Mouse (Mus musculus): Measurements from ENCODE around the gene Padi3.

Gene Padi3

DNA sequence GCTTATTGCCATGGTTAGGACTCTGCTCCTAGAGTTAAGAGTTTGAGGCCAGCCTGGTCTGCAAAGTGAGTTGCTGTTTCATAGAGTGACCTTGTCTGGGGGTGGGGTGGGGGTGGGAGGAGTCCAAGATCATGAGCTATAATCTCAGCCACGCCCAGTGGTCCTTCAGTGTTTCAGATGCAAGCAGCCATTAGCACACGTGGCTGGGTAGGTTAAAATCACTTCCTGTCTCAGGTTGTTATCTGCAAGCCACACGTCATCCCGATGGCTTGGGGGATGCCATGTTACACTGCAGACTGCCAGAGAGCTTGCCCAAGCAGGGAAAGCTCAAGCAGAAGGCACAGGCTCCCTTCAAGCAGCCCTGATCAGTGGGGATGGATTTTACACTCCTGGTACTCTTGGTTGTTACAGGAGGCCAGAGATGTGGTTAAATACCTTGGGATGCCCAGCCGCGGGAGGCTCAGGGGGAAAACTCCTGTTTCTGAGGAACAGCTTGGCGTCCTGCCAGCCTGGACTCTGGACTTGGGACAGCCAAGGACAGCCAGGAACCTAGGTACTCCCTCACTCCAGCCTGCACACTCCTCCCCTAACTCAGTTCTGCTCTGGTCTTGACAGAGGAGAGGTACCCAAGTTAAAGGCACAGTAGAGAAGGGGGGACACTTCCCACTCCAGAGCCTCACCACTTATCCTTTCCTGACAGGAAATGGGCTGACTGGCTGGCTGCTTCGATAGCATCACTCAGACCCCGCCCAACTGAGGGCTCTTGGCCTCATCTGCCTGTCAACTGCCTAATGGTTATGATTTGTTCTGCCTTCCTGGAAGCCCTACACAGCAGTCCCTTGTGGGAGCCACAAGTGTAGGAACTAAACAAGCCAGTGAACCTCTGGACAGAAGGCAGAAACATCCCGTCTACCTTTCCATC, 5.8 kb upstream of the Padi3 start:
- DNase-seq (ENCODE audit: low spot score in 2 of 2): no peak

DNA sequence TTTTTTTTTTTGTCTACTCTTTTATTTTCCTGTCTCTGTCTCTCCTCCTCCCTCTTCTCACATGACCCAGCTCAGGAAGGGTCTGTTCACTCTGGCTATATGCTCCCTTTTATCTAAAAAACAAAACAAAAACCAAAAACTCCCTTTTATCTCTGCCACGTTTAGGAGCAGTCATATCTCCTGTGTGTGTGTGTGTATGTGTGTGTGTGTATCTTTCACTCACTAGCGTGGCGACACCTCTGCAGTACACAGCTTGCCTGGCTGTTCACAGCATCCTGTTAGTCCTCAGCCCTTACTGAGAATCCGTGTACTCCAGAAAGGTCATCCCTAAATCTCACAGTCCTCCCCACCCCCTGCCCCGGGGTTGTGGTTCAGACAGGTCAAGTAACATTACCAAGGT, 5.0 kb upstream of the Padi3 start:
- DNase-seq (ENCODE audit: low spot score in 2 of 2): no peak

DNA sequence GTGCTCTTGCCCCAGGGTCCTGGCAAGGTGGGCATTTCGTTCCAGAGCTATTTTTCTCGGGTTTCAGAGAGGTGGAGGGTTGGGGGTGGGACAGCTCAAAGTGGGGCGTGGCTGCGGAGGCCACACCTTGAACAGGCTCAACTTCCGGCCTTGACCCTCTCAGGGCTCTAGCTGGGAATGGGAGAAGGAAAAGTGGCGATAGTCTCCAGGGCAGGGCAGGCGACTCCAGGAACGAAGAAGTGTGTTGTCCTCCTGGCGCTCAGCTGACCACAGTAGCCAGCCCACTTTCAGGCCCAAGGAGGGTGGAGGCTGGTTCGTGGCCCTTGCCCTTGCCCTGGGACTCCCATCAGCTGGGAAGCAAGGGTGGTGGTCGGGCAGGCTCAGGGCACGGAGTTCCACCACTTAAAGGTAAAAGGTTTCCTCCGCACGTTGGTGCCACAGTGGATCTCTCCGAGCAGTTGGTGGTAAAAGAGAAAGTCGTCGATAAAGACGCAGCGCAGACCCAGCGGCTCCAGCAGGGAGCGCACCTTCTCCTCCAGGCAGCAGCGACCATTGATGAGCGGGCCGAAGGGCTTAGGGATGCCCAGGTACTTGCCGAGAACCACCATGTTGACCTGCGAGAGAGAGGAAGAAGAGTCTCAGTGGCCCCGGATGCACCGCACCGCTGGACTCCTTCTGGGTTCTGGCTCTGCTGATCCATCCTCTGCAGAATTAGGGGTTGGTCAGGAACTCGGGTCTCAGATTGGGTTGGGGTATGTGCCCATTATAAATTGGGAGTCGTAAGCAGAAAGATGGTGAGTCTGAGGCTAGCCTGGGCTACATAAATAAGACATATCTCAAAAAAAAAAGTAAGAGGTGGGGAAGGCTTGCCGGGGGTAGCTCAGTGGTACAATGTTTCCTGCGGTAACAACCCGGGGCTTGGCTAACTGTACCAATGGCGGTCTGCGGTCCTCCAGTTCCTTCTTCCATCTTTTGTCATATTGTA, 4.1 kb upstream of the Padi3 start:
- no peak for DNase-seq (ENCODE audit: low spot score in 2 of 2)

DNA sequence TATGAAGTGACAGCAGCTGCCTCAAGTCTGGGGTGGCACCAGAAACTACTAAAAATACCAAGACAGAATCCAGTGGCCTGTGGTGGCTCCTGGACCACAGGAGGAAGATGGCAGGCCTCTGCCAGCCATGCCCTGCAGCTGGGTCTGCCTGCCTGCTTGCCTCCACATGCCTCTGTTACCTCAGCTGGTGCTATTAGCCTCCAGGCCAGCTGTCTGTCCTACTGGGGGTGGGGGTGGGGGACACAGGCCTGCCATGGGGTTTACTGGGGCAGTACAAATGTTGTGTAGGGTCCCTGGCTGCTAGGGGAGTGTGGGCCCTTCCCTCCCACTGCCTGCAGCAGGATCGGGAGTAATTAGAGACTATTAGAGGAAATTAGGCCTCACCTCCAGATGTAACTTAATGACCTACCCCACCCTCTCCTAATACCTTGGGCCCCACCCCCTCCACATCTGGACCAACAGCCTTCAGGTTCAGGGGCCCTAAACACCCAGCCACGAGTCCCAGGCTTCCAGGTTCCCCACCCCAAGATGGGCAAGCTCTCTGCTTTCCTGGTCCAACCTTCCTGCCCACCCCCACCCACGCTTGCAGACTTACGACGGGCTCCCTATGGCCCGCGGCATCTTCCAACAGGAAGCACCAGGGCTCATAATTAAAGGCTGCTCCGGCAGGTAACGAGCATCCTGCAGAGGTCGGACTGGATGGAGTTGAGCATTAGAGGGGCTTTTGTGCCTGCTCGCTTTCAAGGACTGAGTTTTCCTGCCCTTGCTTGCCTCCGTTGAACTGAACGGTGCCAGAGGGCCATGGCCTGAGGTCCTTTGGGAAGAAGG, 3.1 kb upstream of the Padi3 start:
- no peak for DNase-seq (ENCODE audit: low spot score in 2 of 2)

DNA sequence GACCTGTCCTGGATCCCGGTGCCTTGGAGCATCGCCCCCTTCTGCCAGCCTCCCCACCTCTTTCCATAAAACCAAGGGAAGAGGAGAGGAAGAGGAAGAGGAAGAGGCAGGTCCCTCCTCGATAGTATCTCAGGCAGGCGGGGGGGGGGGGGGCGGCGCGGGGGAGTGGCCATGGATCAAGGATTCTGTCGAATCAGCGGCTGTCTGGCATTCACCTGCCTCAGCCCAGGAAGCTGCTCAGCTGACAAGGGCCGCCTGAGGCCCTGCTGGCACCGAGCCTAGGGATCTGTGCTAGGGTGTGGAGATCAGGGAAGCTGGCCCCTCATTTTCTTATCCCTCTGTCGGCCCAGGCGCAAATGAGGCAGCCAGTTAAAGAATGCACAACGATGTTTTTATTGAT, 2.2 kb upstream of the Padi3 start:
- DNase-seq (ENCODE audit: low spot score in 2 of 2): no peak

DNA sequence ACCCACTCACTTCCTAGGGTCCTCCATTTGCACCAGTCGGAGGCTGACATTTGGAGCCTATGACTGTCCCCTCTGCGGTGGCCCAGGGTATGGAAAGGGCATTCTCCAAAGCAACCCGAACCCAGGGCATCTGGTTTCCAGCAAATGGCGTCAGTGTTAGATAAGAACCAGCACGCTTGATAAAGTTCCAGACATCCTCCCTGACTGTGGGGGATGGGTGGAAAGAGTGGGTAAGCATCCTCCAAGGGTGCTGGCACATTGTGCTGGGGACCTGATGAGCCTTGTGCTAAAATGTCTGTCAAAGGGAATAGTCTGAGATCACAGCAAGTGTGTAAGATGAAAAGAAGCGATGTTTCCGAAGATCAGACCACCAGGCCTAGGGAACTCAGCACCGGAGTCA, 1.7 kb upstream of the Padi3 start:
- no peak for DNase-seq (ENCODE audit: low spot score in 2 of 2)

GRCm38 (mm10) chr4:140809118-140809517, 1.3 kb downstream of the Padi3 start:
- no peak for DNase-seq (ENCODE audit: low spot score in 2 of 2)

DNA sequence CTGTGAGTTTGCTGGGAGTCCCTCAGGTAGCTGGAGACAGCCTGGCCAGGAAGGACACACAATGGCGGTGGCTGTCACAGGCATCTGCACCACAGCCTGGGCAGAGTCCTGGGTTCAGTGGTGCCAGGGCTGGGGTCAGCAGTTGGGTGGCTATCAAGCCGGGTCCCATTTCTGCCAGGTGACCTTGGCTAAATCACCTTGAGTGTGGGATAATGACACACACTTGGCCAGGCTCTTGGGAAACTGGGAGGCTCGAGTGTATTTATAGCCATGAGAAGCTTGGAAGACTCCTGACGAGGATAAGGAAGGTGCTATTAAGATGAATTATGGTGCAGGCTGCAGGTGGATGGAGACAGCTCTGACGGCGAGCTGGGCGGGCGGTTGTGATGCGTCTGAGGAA, 5.8 kb downstream of the Padi3 start:
- DNase-seq (ENCODE audit: low spot score in 2 of 2): no peak

DNA sequence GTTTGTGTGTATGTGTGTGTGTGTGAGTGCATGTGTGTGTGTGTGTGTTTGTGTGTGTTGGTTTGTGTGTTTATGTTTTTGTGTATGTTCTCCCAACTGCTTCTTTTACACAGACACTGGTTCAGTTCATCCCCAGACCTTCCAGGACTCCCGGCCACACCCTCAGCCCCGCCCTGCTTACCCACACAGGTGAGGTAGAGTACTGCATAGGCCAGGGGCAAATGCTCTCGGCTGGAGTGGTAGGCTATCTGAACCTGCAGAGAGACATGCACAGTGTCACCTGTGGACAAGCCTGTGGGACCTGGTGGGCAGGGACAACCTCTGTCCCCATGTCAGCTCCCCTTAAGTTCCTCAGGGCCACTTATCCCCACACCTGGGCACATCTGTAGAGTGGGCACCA, 9.1 kb downstream of the Padi3 start:
- no peak for DNase-seq (ENCODE audit: low spot score in 2 of 2)

- DNase-seq (ENCODE audit: low spot score in 2 of 2): no peak
Observed at GRCm38 (mm10) chr4:140796786-140797185, 13.7 kb downstream of the Padi3 start.

- DNase-seq (ENCODE audit: low spot score in 2 of 2): no peak
Observed at GRCm38 (mm10) chr4:140794678-140795077, 15.8 kb downstream of the Padi3 start.

GRCm38 (mm10) chr4:140793795-140794194, 16.7 kb downstream of the Padi3 start:
- DNase-seq (ENCODE audit: low spot score in 2 of 2): no peak

- DNase-seq (ENCODE audit: low spot score in 2 of 2): no peak
Observed at GRCm38 (mm10) chr4:140792584-140792983, 17.9 kb downstream of the Padi3 start.

GRCm38 (mm10) chr4:140791071-140791470, 19.4 kb downstream of the Padi3 start:
- DNase-seq (ENCODE audit: low spot score in 2 of 2): no peak

- DNase-seq (ENCODE audit: low spot score in 2 of 2): no peak
Observed at GRCm38 (mm10) chr4:140789983-140790382, 20.5 kb downstream of the Padi3 start.

- peak; percentile 27 to 30 for DNase-seq (ENCODE audit: low spot score in 2 of 2)
Observed at GRCm38 (mm10) chr4:140788983-140789382, 21.5 kb downstream of the Padi3 start.

DNA sequence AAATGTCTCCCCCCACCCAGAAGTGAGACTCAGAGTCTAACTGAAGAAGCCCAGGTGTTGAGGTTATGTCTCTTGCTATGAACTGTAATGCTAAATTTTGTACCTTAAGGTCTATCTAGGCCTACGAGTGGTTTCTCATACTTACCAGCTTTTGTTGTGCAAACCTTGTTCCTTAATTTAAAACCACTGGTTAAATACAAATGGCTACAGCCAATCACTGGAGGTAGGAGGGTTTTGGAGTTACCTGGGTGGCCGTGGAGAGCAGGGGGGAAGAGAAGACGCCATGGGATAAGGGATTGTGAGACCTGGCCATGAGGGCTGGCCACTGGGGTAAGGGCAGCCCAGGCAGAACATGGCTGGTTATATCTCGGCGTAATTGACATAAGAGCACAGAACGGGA, 22.2 kb downstream of the Padi3 start:
- DNase-seq (ENCODE audit: low spot score in 2 of 2): no peak

DNA sequence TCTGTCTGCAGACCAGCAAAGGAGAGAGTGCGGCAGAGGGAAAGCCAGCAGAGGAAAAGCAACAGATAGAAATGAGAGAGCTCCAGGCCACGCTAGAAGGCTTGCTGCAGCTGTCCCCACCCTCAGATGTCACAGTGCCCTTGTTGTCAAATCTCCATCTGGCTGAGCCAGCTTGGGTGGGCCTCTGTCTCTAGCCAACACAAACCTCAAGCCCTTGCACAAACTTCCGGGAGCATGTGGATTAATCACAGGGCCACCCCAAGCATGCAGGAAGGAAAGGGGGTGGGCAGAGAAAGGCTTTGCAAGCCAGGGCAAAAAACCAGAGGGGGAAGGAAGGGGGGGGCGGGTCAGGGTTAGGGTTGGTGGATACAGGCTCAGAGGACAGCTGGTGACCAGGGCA, 23.0 kb downstream of the Padi3 start:
- DNase-seq (ENCODE audit: low spot score in 2 of 2): no peak

DNA sequence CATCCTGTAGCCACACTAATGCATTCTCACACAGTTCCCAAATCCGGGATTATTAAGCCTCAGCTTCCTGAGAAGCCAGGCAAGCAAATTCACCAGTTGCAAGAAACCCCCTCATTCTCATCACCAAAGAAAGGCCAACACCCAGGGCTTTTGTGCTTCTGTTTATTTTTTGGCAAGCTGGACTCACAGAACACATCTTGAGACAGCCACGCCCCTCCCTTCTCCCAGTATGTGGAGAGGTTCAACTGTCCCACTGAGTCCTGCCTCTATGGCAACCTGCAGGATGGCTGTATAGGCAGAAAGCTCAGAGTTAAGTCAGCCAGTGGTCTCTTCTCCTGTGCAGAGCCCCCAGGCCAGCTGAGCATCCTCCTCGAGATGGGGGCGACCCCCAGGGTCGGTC, 25.2 kb downstream of the Padi3 start:
- DNase-seq (ENCODE audit: low spot score in 2 of 2): no peak

DNA sequence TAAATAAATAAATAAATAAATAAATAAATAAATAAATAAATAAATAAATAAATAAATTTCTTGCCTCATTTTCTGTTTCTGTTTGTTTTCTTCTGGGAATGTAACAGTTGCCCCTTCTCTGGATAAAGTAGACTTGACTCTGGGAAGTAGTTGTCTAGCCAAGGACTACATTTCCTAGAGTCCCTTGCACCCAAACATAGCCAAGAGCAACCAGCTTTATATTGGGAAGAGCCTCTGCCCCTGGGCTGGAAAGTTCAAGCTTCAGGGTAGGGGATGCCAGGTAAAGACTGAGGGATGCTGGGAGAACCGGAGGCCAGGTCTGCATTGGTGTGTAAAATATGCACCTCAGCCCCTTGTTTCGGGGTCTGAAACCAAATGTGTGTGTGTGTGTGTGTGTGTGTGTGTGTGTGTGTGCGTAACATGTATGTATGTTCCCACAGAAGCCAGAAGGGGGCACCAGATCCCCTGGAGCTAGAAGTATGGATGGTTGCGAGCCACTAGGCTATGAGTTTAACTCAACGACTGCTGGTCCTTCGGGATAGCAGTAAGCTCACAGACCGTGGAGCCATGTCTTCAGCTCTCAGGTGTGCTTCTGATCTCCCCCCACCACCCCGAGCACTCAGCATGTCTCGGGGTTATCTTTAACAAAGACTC, 26.0 kb downstream of the Padi3 start:
- no peak for DNase-seq (ENCODE audit: low spot score in 2 of 2)

GRCm38 (mm10) chr4:140782821-140783220, 27.6 kb downstream of the Padi3 start:
- no peak for DNase-seq (ENCODE audit: low spot score in 2 of 2)

Data from frontal cortex, postnatal 25 days (tissue).